In the genomic region with DNA sequence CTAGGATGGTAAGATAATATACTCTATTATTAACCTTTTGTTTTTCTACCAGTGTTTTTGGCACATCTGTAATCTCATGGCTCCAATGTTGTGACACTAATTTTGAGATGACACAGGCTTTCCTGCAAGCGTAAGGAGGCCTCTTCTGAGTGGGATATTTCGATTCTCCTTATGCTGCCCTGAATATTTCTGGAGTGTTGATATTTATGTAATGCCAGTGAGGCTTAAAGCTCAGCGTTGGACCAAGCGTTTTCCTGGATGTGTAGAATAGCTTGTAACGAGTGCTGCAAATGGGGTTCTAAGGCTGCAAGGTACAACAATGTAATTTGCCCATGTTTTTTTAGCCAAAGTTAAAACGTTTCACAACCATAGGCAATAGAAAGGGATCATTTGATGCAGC, we compare ENCODE assay signal across 14 mouse cellular contexts.
"Had no signal": no experiment of that assay in that cellular context is flagged by ENCODE, and none has a peak within 500 bp of the region (broad histone marks: within the 10 kb centered on the region; RNA-seq: fewer than 3 reads in every experiment).

No protein-coding gene starts in this region.

- H3K27ac ChIP-seq: kidney, embryonic 15.5 days; liver, embryonic 13.5 days; macrophage; midbrain, embryonic 12.5 days; midbrain, embryonic 15.5 days; neural tube, embryonic 12.5 days; neural tube, embryonic 15.5 days had no signal

- H3K27me3 ChIP-seq: kidney, embryonic 15.5 days; liver, embryonic 13.5 days; midbrain, embryonic 12.5 days; midbrain, embryonic 15.5 days; neural tube, embryonic 12.5 days; neural tube, embryonic 15.5 days had no signal

- H3K9ac ChIP-seq: kidney, embryonic 15.5 days; liver, embryonic 13.5 days; midbrain, embryonic 12.5 days; midbrain, embryonic 15.5 days; neural tube, embryonic 12.5 days; neural tube, embryonic 15.5 days had no signal

- H3K36me3 ChIP-seq: liver, embryonic 13.5 days; midbrain, embryonic 15.5 days; neural tube, embryonic 15.5 days had no signal

- H3K4me3 ChIP-seq: kidney, embryonic 15.5 days; liver, embryonic 13.5 days; midbrain, embryonic 12.5 days; midbrain, embryonic 15.5 days; neural tube, embryonic 12.5 days; neural tube, embryonic 15.5 days had no signal

- DNase-seq: kidney, adult 2 months; kidney, postnatal 10 days; kidney, postnatal 36 days; liver, embryonic 13.5 days; lung, adult 2 months; lung, postnatal 14 days; thymus, adult 18-20 months; thymus, postnatal 36 days had no signal

- H3K4me1 ChIP-seq: midbrain, embryonic 15.5 days; neural tube, embryonic 12.5 days; neural tube, embryonic 15.5 days had no signal
